Mouse (Mus musculus): ENCODE results near the gene Lrrc28. TPM values are rescaled to one million over a fixed set of nuclear protein-coding genes. Genes with fewer than 3 reads are reported as not detected.

The Lrrc28 gene
- total RNA-seq, 2 experiments from 2014 or later: 16.2 to 19.3 TPM

GRCm38 (mm10) chr7:67464633-67465032 lies 180.4 kb downstream of the Lrrc28 start:
- intact Hi-C loops (cut with DNase I): loop anchor here (5.0 kb wide), 1 partner anchor 222 kb away; no protein-coding TSS in a partner anchor
- no peak for DNase-seq (ENCODE audit: low spot score)

GRCm38 (mm10) chr7:67463565-67463964 lies 181.5 kb downstream of the Lrrc28 start:
- intact Hi-C loops (cut with DNase I): loop anchor here (5.0 kb wide), 1 partner anchor 221 kb away; no protein-coding TSS in a partner anchor
- peak; percentile 63 for DNase-seq (ENCODE audit: low spot score)

Other genes with a start within 250 kb of the Lrrc28 start
- 10 to 100 TPM; 16.6 to 26.1 TPM for gene Ttc23, start 2.1 kb upstream of the Lrrc28 start, total RNA-seq (2021)
- 1 to 10 TPM; 7.8 to 9.2 TPM for gene Synm, start 114.5 kb upstream of the Lrrc28 start, total RNA-seq (2021)

All from heart, postnatal 25 days (tissue).